Mouse (Mus musculus) MEL (cell line): Measurements from ENCODE around the gene Esyt1. TPM values are rescaled to one million over a fixed set of nuclear protein-coding genes. Genes with fewer than 3 reads are reported as not detected.

Source experiments
- DNase-seq: peaks from one replicate; pipeline ENCODE4 v3.0.0; 2011; ENCODE audit warnings: low read depth, low spot score
- H3K27ac ChIP-seq: 2 replicates; pipeline ENCODE4 v1.5.1; 2012; ENCODE audit warnings: low read depth, mild to moderate bottlenecking, control low read depth, low read length, moderate library complexity; ENCODE audit not compliant: control insufficient read depth
- H3K27me3 ChIP-seq, 2 experiments: fragments of 150-350 bp in 1 of 2; sonication (generic) in 1 of 2; 2 replicates each; pipeline ENCODE4 v1.6.1; 2012; ENCODE audit warnings: low read length in 2 of 2, mild to moderate bottlenecking in 2 of 2, improper control_type of control experiment in 1 of 2, moderate library complexity in 1 of 2; ENCODE audit not compliant: insufficient read depth in 2 of 2, control insufficient read depth in 1 of 2
- H3K36me3 ChIP-seq, 2 experiments: 2 replicates each; pipeline ENCODE4 v1.6.1; 2012 to 2014; ENCODE audit warnings: low read length in 2 of 2, improper control_type of control experiment in 1 of 2, inconsistent platforms in 1 of 2, mild to moderate bottlenecking in 1 of 2; ENCODE audit not compliant: insufficient read depth in 2 of 2, control insufficient read depth in 1 of 2
- H3K4me1 ChIP-seq, 2 experiments: fragments of 150-350 bp in 1 of 2; sonication (generic) in 1 of 2; 2 replicates each; pipeline ENCODE4 v1.6.1; 2012; ENCODE audit warnings: low read length in 2 of 2, improper control_type of control experiment in 1 of 2, mild to moderate bottlenecking in 1 of 2; ENCODE audit not compliant: insufficient read depth in 2 of 2, control insufficient read depth in 1 of 2
- H3K4me3 ChIP-seq, 2 experiments: fragments of 150-350 bp in 1 of 2; sonication (generic) in 1 of 2; 2 replicates each; pipeline ENCODE4 v1.5.1; 2012; ENCODE audit warnings: low read depth in 2 of 2, low read length in 2 of 2, mild to moderate bottlenecking in 2 of 2, moderate library complexity in 2 of 2, control low read depth in 1 of 2, improper control_type of control experiment in 1 of 2; ENCODE audit not compliant: control insufficient read depth in 1 of 2, insufficient read depth in 1 of 2
- H3K79me2 ChIP-seq: 2 replicates; pipeline ENCODE4 v1.6.1; 2012; ENCODE audit warnings: mild to moderate bottlenecking, low read length, moderate library complexity; ENCODE audit not compliant: control insufficient read depth, poor library complexity, insufficient read depth
- H3K9ac ChIP-seq: 2 replicates; pipeline ENCODE4 v1.6.1; 2012; ENCODE audit warnings: low read depth, mild to moderate bottlenecking, control low read depth, low read length, moderate library complexity; ENCODE audit not compliant: control insufficient read depth, poor library complexity, severe bottlenecking
- H3K9me3 ChIP-seq: fragments of 150-350 bp; sonication (generic); replicated peaks from 2 replicates; pipeline ENCODE4 v1.6.1; 2012; ENCODE audit warnings: mild to moderate bottlenecking, low read length, improper control_type of control experiment, moderate library complexity; ENCODE audit not compliant: insufficient read depth
- CHD1 ChIP-seq: IDR thresholded peaks from 2 replicates; pipeline ENCODE4 v1.6.1; 2012; ENCODE audit warnings: low read depth, mild to moderate bottlenecking, inconsistent platforms, low read length, improper control_type of control experiment
- CHD2 ChIP-seq: IDR thresholded peaks from 2 replicates; pipeline ENCODE4 v1.6.1; 2011; ENCODE audit warnings: low read length, improper control_type of control experiment
- CTCF ChIP-seq, 3 experiments: IDR thresholded peaks in 2 of 3; conservative IDR thresholded peaks in 1 of 3; 2 replicates each; pipeline ENCODE4 v1.5.1; 2011 to 2012; ENCODE audit warnings: low read length in 3 of 3, low read depth in 2 of 3, mild to moderate bottlenecking in 2 of 3, improper control_type of control experiment in 1 of 3, inconsistent platforms in 1 of 3, mixed read lengths in 1 of 3, moderate library complexity in 1 of 3; ENCODE audit not compliant: control insufficient read depth in 1 of 3, insufficient read depth in 1 of 3, poor library complexity in 1 of 3, severe bottlenecking in 1 of 3
- E2F4 ChIP-seq: IDR thresholded peaks from 2 replicates; pipeline ENCODE4 v1.6.1; 2011; ENCODE audit warnings: low read depth, low read length, improper control_type of control experiment, borderline replicate concordance
- ELF1 ChIP-seq: IDR thresholded peaks from 2 replicates; pipeline ENCODE4 v1.6.1; 2014; ENCODE audit warnings: low read depth, mild to moderate bottlenecking, inconsistent platforms, low read length, improper control_type of control experiment, moderate library complexity
- EP300 ChIP-seq, 2 experiments: IDR thresholded peaks; 2 replicates each; pipeline ENCODE4 v1.6.1; 2011; ENCODE audit warnings: improper control_type of control experiment in 2 of 2, low read length in 2 of 2, low read depth in 1 of 2, mild to moderate bottlenecking in 1 of 2
- ETS1 ChIP-seq: IDR thresholded peaks from 2 replicates; pipeline ENCODE4 v1.6.1; 2012; ENCODE audit warnings: low read depth, mild to moderate bottlenecking, inconsistent platforms, low read length, improper control_type of control experiment, moderate library complexity
- GABPA ChIP-seq: IDR thresholded peaks from 2 replicates; pipeline ENCODE4 v1.6.1; 2012; ENCODE audit warnings: low read depth, mild to moderate bottlenecking, inconsistent platforms, low read length, improper control_type of control experiment, moderate library complexity
- GATA1 ChIP-seq: IDR thresholded peaks from 2 replicates; pipeline ENCODE4 v1.6.1; 2011; ENCODE audit warnings: low read depth, low read length, improper control_type of control experiment
- HCFC1 ChIP-seq: IDR thresholded peaks from 2 replicates; pipeline ENCODE4 v1.6.1; 2012; ENCODE audit warnings: low read depth, mild to moderate bottlenecking, inconsistent platforms, low read length, improper control_type of control experiment, moderate library complexity
- JUND ChIP-seq: IDR thresholded peaks from 2 replicates; pipeline ENCODE4 v1.6.1; 2011; ENCODE audit warnings: low read depth, mild to moderate bottlenecking, improper control_type of control experiment, low read length
- KAT2A ChIP-seq: conservative IDR thresholded peaks from 2 replicates; pipeline ENCODE4 v1.6.1; 2012; ENCODE audit warnings: low read depth, low read length, improper control_type of control experiment, inconsistent platforms
- MAFK ChIP-seq: IDR thresholded peaks from 2 replicates; pipeline ENCODE4 v1.6.1; 2011; ENCODE audit warnings: low read depth, mild to moderate bottlenecking, low read length, improper control_type of control experiment, borderline replicate concordance
- MAX ChIP-seq: IDR thresholded peaks from 2 replicates; pipeline ENCODE4 v1.6.1; 2011; ENCODE audit warnings: low read length, improper control_type of control experiment
- MAZ ChIP-seq: IDR thresholded peaks from 2 replicates; pipeline ENCODE4 v1.6.1; 2012; ENCODE audit warnings: low read depth, mild to moderate bottlenecking, inconsistent platforms, low read length, improper control_type of control experiment
- MEF2A ChIP-seq: IDR thresholded peaks from 2 replicates; pipeline ENCODE4 v1.6.1; 2014; ENCODE audit warnings: low read depth, mild to moderate bottlenecking, inconsistent platforms, low read length, improper control_type of control experiment; ENCODE audit not compliant: poor library complexity, insufficient replicate concordance, severe bottlenecking; ENCODE audit errors: extremely low read depth
- MXI1 ChIP-seq: IDR thresholded peaks from 2 replicates; pipeline ENCODE4 v1.6.1; 2011; ENCODE audit warnings: mild to moderate bottlenecking, low read depth, low read length, improper control_type of control experiment
- MYB ChIP-seq: IDR thresholded peaks from 2 replicates; pipeline ENCODE4 v1.6.1; 2011; ENCODE audit warnings: mild to moderate bottlenecking, low read depth, low read length, improper control_type of control experiment
- MYC ChIP-seq: IDR thresholded peaks from 2 replicates; pipeline ENCODE4 v1.6.1; 2011; ENCODE audit warnings: low read depth, mild to moderate bottlenecking, low read length, improper control_type of control experiment, moderate library complexity
- NELFE ChIP-seq: IDR thresholded peaks from 2 replicates; pipeline ENCODE4 v1.6.1; 2011; ENCODE audit warnings: low read depth, low read length, improper control_type of control experiment
- POLR2A ChIP-seq, 2 experiments: IDR thresholded peaks; 2 replicates each; pipeline ENCODE4 v1.6.1; 2011 to 2012; ENCODE audit warnings: low read length in 2 of 2, mild to moderate bottlenecking in 2 of 2, control low read depth in 1 of 2, improper control_type of control experiment in 1 of 2, low read depth in 1 of 2, moderate library complexity in 1 of 2; ENCODE audit not compliant: control insufficient read depth in 1 of 2, insufficient read depth in 1 of 2, poor library complexity in 1 of 2
- POLR2AphosphoS5 ChIP-seq: IDR thresholded peaks from 2 replicates; pipeline ENCODE4 v1.6.1; 2012; ENCODE audit warnings: low read depth, borderline replicate concordance, mild to moderate bottlenecking, inconsistent platforms, low read length, moderate library complexity, mixed read lengths
- RAD21 ChIP-seq: IDR thresholded peaks from 2 replicates; pipeline ENCODE4 v1.6.1; 2011; ENCODE audit warnings: mild to moderate bottlenecking, low read depth, low read length, improper control_type of control experiment
- RCOR1 ChIP-seq: IDR thresholded peaks from 2 replicates; pipeline ENCODE4 v1.6.1; 2012; ENCODE audit warnings: low read depth, mild to moderate bottlenecking, inconsistent platforms, low read length, improper control_type of control experiment
- SIN3A ChIP-seq: IDR thresholded peaks from 2 replicates; pipeline ENCODE4 v1.6.1; 2012; ENCODE audit warnings: low read length, improper control_type of control experiment, inconsistent platforms
- SMC3 ChIP-seq: IDR thresholded peaks from 2 replicates; pipeline ENCODE4 v1.6.1; 2011; ENCODE audit warnings: low read depth, low read length, improper control_type of control experiment
- TAL1 ChIP-seq: IDR thresholded peaks from 2 replicates; pipeline ENCODE4 v1.6.1; 2012; ENCODE audit warnings: mild to moderate bottlenecking, inconsistent platforms, low read length, moderate library complexity, mixed read lengths
- TBP ChIP-seq: IDR thresholded peaks from 2 replicates; pipeline ENCODE4 v1.8.0; 2011; ENCODE audit warnings: low read depth, low read length, improper control_type of control experiment
- TCF12 ChIP-seq: IDR thresholded peaks from 2 replicates; pipeline ENCODE4 v1.6.1; 2014; ENCODE audit warnings: low read depth, mild to moderate bottlenecking, inconsistent platforms, low read length, improper control_type of control experiment, moderate library complexity
- UBTF ChIP-seq: IDR thresholded peaks from 2 replicates; pipeline ENCODE4 v1.6.1; 2012; ENCODE audit warnings: low read depth, mild to moderate bottlenecking, inconsistent platforms, low read length, improper control_type of control experiment, moderate library complexity, borderline replicate concordance; ENCODE audit not compliant: insufficient read depth
- USF1 ChIP-seq: IDR thresholded peaks from 2 replicates; pipeline ENCODE4 v1.6.1; 2014; ENCODE audit warnings: low read depth, mild to moderate bottlenecking, inconsistent platforms, low read length, improper control_type of control experiment, moderate library complexity
- USF2 ChIP-seq, 2 experiments: IDR thresholded peaks; 2 replicates each; pipeline ENCODE4 v1.6.1; 2011 to 2012; ENCODE audit warnings: improper control_type of control experiment in 2 of 2, low read length in 2 of 2, borderline replicate concordance in 1 of 2, inconsistent platforms in 1 of 2, low read depth in 1 of 2, mild to moderate bottlenecking in 1 of 2; ENCODE audit not compliant: insufficient read depth in 1 of 2
- ZC3H11A ChIP-seq: IDR thresholded peaks from 2 replicates; pipeline ENCODE4 v1.6.1; 2012; ENCODE audit warnings: low read depth, mild to moderate bottlenecking, inconsistent platforms, low read length, improper control_type of control experiment
- ZKSCAN1 ChIP-seq: IDR thresholded peaks from 2 replicates; pipeline ENCODE4 v1.6.1; 2012; ENCODE audit warnings: low read depth, mild to moderate bottlenecking, inconsistent platforms, low read length, improper control_type of control experiment, moderate library complexity
- ZMIZ1 ChIP-seq: IDR thresholded peaks from 2 replicates; pipeline ENCODE4 v1.6.1; 2012; ENCODE audit warnings: low read depth, mild to moderate bottlenecking, inconsistent platforms, low read length, improper control_type of control experiment, moderate library complexity
- ZNF384 ChIP-seq: IDR thresholded peaks from 2 replicates; pipeline ENCODE4 v1.6.1; 2012; ENCODE audit warnings: low read depth, mild to moderate bottlenecking, inconsistent platforms, low read length, improper control_type of control experiment
- polyA plus RNA-seq, 2 experiments: library from polyadenylated mRNA; stranded (reverse) in 1 of 2; unstranded in 1 of 2; fragments of >175 nt in 1 of 2; fragments of >200 nt in 1 of 2; gene quantifications; 2 replicates each; pipeline versions ENCODE4 v1.2.1 to v1.2.4; 2012; ENCODE audit warnings: low replicate concordance in 2 of 2, low read depth in 1 of 2; ENCODE audit not compliant: insufficient read length in 2 of 2, insufficient read depth in 1 of 2, missing spikeins in 1 of 2
- total RNA-seq: library from RNA; depleted of rRNA; stranded (reverse); fragments of 300-350 nt; gene quantifications from 2 replicates; pipeline ENCODE4 v1.2.3, GENCODE M21; 2012

Gene Esyt1
- total and polyA plus RNA-seq, 3 experiments, result 35.1 to 57.0 (median 53.4) TPM

GRCm38 (mm10) chr10:128548947-128549681 is 23.4 kb upstream of the Esyt1 start, which contains the start of gene Rpl41:
TSS of gene Rpl41 (minus strand) at chr10:128549305.
- Histone ChIP-seq H3K36me3 (peaks cover 0 to 8% of the 10 kb centered on the region in 2 experiments; a peak in 2 of 4 replicates), H3K9me3 (no peaks in the 10 kb centered on the region), H3K27ac (peak within 1 kb of the TSS; percentile 97), H3K27me3 (no peaks in the 10 kb centered on the region), H3K4me3 (peak within 1 kb of the TSS; percentile 54 to 96), H3K4me1 (peaks cover 0 to 16% of the 10 kb centered on the region in 2 experiments; a peak in 2 of 4 replicates), H3K9ac (peak within 1 kb of the TSS; percentile 100), H3K79me2 (peaks cover 18% of the 10 kb centered on the region)
- peak; percentile 99 for DNase-seq
- TF ChIP-seq TCF12 (peak; percentile 63; the same call in 1 of the 2 replicates), RAD21 (no peak), MAFK (no peak), CHD2 (no peak), UBTF (no peak), ELF1 (peak; percentile 89), NELFE (peak; percentile 100), CHD1 (peak; percentile 91; the same call in 1 of the 2 replicates), MAZ (peak; percentile 72), MXI1 (peak; percentile 81), CTCF (IDR thresholded peaks at IDR 0.05 in 2 of 3, conservative IDR thresholded peaks at IDR 0.05 in 1 of 3; ENCODE audit: control insufficient read depth in 1 of 3, insufficient read depth in 1 of 3, low read depth in 2 of 3, low read length in 3 of 3, poor library complexity in 1 of 3, severe bottlenecking in 1 of 3) (no peak), ZMIZ1 (peak; percentile 99), SMC3 (no peak), HCFC1 (peak; percentile 98), MAX (0 out of 2 replicates have a peak, but pooled peaks have one; percentile 39), USF1 (no peak), KAT2A (peak; percentile 82), MEF2A (0 out of 2 replicates have a peak, but pooled peaks have one; percentile 2), ZC3H11A (no peak), GATA1 (peak; percentile 64; the same call in 1 of the 2 replicates), ETS1 (peak; percentile 91), MYB (no peak), POLR2A (IDR thresholded peaks at IDR 0.05; ENCODE audit: control insufficient read depth in 1 of 2, insufficient read depth in 1 of 2, low read depth in 1 of 2, low read length in 2 of 2, poor library complexity in 1 of 2) (peak; percentile 97 to 100), POLR2AphosphoS5 (peak; percentile 97), JUND (no peak), RCOR1 (no peak), GABPA (no peak), USF2 (IDR thresholded peaks at IDR 0.05; ENCODE audit: borderline replicate concordance in 1 of 2, insufficient read depth in 1 of 2, low read depth in 1 of 2, low read length in 2 of 2) (no peak), ZKSCAN1 (peak; percentile 73; the same call in 1 of the 2 replicates), MYC (peak; percentile 96), TAL1 (peak; percentile 57), TBP (peak; percentile 99), SIN3A (peak; percentile 97), ZNF384 (peak; percentile 100), EP300 (IDR thresholded peaks at IDR 0.05; ENCODE audit: low read depth in 1 of 2, low read length in 2 of 2) (peak in 1 of 2 experiments; percentile 13; a peak in 1 of 4 replicates), E2F4 (peak; percentile 16; the same call in 1 of the 2 replicates)
